Mouse (Mus musculus) heart, adult 2 months (tissue): ENCODE measurements around the gene Apon. TPM values are rescaled to one million over a fixed set of nuclear protein-coding genes. Genes with fewer than 3 reads are reported as not detected.

ENCODE experiments used
- DNase-seq, 2 experiments: peaks; one replicate each; pipeline ENCODE4 v3.0.0; 2021
- H3K27ac ChIP-seq: fragments of 200-600 bp; 2 replicates; pipeline ENCODE4 v1.8.1; 2022
- H3K27me3 ChIP-seq: fragments of 200-500 bp; 2 replicates; pipeline ENCODE4 v1.6.1; 2012; ENCODE audit warnings: mild to moderate bottlenecking, low read length, inconsistent platforms, mixed read lengths; ENCODE audit not compliant: control insufficient read depth, insufficient read depth
- H3K36me3 ChIP-seq: fragments of 200-500 bp; 2 replicates; pipeline ENCODE4 v1.6.1; 2012; ENCODE audit warnings: low read length, inconsistent platforms; ENCODE audit not compliant: control insufficient read depth, insufficient read depth
- H3K4me1 ChIP-seq: fragments of 200-500 bp; 2 replicates; pipeline ENCODE4 v1.6.1; 2011; ENCODE audit warnings: low read length; ENCODE audit not compliant: control insufficient read depth, insufficient read depth
- H3K4me3 ChIP-seq: fragments of 200-600 bp; 2 replicates; pipeline ENCODE4 v1.8.1; 2022
- H3K79me2 ChIP-seq: fragments of 200-500 bp; replicated peaks from 2 replicates; pipeline ENCODE4 v1.6.1; 2012; ENCODE audit warnings: mild to moderate bottlenecking, inconsistent platforms, low read length, moderate library complexity, mixed read lengths; ENCODE audit not compliant: control insufficient read depth, insufficient read depth
- H3K9ac ChIP-seq: fragments of 200-500 bp; 2 replicates; pipeline ENCODE4 v1.6.1; 2012; ENCODE audit warnings: low read depth, mild to moderate bottlenecking, control low read depth, inconsistent platforms, low read length, mixed read lengths
- CTCF ChIP-seq: fragments of 200-600 bp; IDR thresholded peaks from 2 replicates; pipeline ENCODE4 v1.8.1; 2022; ENCODE audit warnings: antibody characterized with exemption, mild to moderate bottlenecking, moderate library complexity
- EP300 ChIP-seq: fragments of 200-500 bp; IDR thresholded peaks from 2 replicates; pipeline ENCODE4 v1.6.1; 2011; ENCODE audit warnings: low read depth, low read length, control low read depth; ENCODE audit not compliant: insufficient read depth
- POLR2A ChIP-seq: fragments of 200-500 bp; IDR thresholded peaks from 2 replicates; pipeline ENCODE4 v1.6.1; 2011; ENCODE audit warnings: mild to moderate bottlenecking, low read depth, low read length, control low read depth; ENCODE audit not compliant: insufficient read depth
- WGBS: fragments of 180-500 bp; shearing (Covaris S2); methylation state at CpG from one replicate; pipeline ENCODE4 v1.1.7; 2018; 5-methylcytosine and 5-hydroxymethylcytosine counted together
- intact Hi-C: fragments of 180-260 bp; cut with DNase I; formaldehyde crosslinking; loops from one replicate; pipeline ENCODE4 v1.15.1; 2025
- polyA plus RNA-seq: library from polyadenylated mRNA; depleted of rRNA; stranded (reverse); fragments of >200 nt; gene quantifications from 2 replicates; pipeline ENCODE4 v1.2.3, GENCODE M21; 2012
- total RNA-seq, 2 experiments: library from RNA; stranded (reverse); gene quantifications; 2 replicates each; pipeline ENCODE4 v1.2.3; 2021

Apon gene
- total and polyA plus RNA-seq, 3 experiments = not detected

DNA sequence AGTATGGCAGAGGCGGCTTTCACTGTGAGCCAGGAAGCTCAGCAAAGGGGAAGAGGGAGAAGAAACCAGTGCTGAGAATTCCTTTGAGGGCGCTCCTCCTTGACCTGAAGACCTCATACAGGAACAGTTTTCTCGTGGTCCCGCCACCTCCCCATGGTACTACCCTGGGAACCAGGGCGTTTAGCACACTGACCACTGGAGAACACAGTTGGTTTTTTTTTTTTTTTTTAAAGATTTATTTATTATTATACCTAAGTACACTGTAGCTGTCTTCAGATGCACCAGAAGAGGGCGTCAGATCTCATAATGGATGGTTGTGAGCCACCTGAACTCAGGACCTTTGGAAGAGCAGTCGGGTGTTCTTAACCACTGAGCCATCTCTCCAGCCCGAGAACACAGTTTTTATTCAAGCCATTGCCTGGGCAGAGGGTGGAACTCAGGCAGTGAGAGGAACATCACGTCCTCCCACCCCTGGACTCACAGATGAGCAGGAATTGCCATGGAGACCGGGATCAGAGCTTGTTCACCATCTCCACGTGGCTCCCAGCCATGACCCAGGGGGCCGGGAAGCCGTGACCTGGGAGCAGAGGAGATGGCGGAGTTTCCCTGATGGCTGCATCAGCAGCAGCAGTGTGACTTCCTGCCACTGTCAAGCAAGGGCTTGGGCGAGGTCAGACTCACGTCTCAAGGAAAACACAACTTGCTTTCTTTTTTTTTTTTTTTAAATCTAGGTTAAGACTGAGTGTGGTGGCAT is 32.2 kb upstream of the Apon start:
- WGBS = 49% methylated on average over 16 of the region's 16 CpGs
- no peaks in the 10 kb centered on the region for H3K27me3 ChIP-seq
- intact Hi-C loops = no loop called here
- no peaks in the 10 kb centered on the region for H3K4me1 ChIP-seq
- H3K36me3 ChIP-seq = no peaks in the 10 kb centered on the region
- H3K79me2 ChIP-seq = no peaks in the 10 kb centered on the region
- TF ChIP-seq CTCF (peak; percentile 43), POLR2A (no peak)
- no peak overlapping the region for H3K9ac ChIP-seq
- H3K27ac ChIP-seq = no peak overlapping the region
- no peak overlapping the region for H3K4me3 ChIP-seq
- DNase-seq = peak in 1 of 2 experiments; percentile 24

DNA sequence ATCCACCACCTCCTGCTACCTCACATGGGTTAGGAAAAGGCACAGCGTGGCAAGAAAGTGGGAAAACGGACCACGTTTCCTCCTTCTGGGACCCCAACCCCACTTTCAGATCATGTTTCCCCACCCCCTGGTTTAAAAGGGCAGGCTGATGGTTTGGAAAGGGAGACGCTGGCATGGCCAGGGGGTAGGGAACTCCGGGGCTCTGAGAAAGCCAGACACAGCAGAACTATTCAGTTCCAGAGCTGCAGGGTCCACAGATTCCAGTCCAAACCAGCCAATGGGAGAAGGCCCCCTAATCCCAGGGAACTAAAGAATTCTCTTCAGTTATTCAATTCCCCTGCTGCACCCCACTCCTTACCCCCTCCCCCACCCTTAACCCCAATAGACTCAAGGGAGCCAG is 28.8 kb upstream of the Apon start:
- no peak for DNase-seq
- intact Hi-C loops = no loop called here
- Histone ChIP-seq H3K4me3 (no peak overlapping the region), H3K27me3 (no peaks in the 10 kb centered on the region), H3K4me1 (no peaks in the 10 kb centered on the region), H3K36me3 (no peaks in the 10 kb centered on the region), H3K27ac (no peak overlapping the region), H3K9ac (no peak overlapping the region), H3K79me2 (no peaks in the 10 kb centered on the region)
- 67% methylated on average over 5 of the region's 5 CpGs for WGBS
- TF ChIP-seq CTCF (no peak), POLR2A (no peak), EP300 (no peak)

DNA sequence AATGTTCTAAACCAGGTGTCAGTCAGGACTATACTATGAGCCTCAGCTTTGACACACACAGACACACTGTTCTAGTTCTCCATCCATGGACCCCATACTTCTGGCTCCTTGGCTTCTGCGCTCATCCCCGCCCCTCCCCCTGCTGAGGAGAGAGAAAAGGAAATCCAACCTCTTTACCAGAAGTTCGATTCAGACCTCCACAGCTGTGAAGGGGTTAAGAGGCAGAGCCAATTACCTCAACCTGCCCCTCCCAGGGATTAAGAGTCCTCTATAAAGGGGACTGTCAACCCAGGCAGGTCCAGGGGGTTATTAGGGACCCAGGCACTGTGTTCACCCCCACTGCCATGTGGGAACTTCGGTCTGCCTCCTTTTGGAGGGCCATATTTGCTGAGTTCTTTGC is 28.4 kb upstream of the Apon start, which contains the start of gene Mip:
Mip (plus strand) TSS at position 301 of the 400 bp plus-strand sequence.
- H3K4me1 ChIP-seq = no peaks in the 10 kb centered on the region
- H3K79me2 ChIP-seq = no peaks in the 10 kb centered on the region
- no peak for DNase-seq
- TF ChIP-seq POLR2A = no peak
- no peak for TF ChIP-seq CTCF
- TF ChIP-seq EP300 = no peak
- H3K27me3 ChIP-seq = no peaks in the 10 kb centered on the region
- H3K9ac ChIP-seq = no peak within 1 kb of the TSS
- H3K36me3 ChIP-seq = no peaks in the 10 kb centered on the region
- no peak within 1 kb of the TSS for H3K4me3 ChIP-seq
- intact Hi-C loops = no loop called here
- no peak within 1 kb of the TSS for H3K27ac ChIP-seq
- 53% methylated on average over 4 of the region's 4 CpGs for WGBS

DNA sequence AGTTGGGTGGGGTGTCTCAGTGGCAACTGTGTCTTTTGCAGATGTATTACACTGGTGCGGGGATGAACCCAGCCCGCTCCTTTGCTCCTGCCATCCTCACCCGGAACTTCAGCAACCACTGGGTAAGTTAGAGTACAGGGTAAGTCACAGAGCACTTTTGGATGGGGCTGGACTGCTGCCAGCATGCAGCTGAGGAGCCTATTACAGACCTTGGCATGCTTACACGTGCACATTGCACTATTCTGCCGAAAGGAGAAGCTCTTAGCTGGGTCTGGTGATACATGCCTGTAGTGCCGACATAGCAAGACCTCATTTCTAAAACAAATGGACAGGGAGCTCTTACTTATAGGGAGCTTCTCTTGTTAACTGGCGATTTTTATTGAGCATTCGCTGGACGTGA is 26.3 kb upstream of the Apon start:
- TF ChIP-seq EP300 = no peak
- TF ChIP-seq POLR2A = no peak
- TF ChIP-seq CTCF = no peak
- H3K27me3 ChIP-seq = no peaks in the 10 kb centered on the region
- H3K4me1 ChIP-seq = no peaks in the 10 kb centered on the region; the same call in 1 of the 2 replicates
- WGBS = 69% methylated on average over 9 of the region's 9 CpGs
- no peak overlapping the region for H3K27ac ChIP-seq
- H3K36me3 ChIP-seq = no peaks in the 10 kb centered on the region
- no peak overlapping the region for H3K9ac ChIP-seq
- intact Hi-C loops = no loop called here
- no peaks in the 10 kb centered on the region for H3K79me2 ChIP-seq
- no peak for DNase-seq
- no peak overlapping the region for H3K4me3 ChIP-seq

DNA sequence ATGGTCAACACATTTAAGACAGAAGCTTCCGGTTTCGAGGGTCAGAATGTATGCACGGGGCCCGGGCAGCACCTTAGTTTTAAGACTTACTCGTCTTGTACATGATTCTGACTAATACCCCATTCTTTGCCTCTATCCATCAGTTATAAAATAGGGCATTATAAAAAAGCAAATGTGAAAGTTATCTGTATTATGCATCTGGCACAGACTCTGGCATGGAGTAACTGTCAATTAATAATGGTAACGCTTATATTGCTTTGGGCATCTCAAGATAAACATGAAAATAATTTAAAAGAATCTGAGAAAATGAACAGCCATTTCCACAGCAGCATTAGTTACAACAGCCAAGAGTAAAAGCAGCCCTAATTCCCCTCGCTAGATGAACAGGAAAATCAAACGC is 25.9 kb upstream of the Apon start:
- 87% methylated on average over 8 of the region's 8 CpGs for WGBS

DNA sequence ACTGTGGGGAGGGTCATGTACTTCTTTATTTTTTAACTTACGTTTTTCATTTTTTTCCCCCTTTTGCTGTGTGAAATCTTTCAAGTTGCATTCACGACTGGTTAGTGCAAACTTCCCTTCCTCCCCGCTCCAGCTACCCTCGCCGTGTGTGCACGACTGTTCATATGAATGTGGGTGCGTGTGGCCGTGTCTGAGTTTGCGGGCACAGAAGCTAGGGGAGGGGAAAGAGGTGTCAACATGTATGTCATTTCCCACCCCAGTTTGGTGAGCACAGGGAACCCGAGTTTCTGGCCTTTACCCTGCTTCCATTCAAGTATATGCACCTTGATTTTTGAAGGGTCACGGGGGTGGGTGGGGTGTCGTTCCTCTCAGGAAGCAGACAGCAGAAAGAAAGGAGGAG is 23.3 kb upstream of the Apon start:
- Histone ChIP-seq H3K4me1 (peaks cover 1% of the 10 kb centered on the region; the same call in 1 of the 2 replicates), H3K4me3 (no peak overlapping the region), H3K36me3 (no peaks in the 10 kb centered on the region), H3K27ac (no peak overlapping the region), H3K9ac (no peak overlapping the region), H3K79me2 (no peaks in the 10 kb centered on the region), H3K27me3 (no peaks in the 10 kb centered on the region)
- WGBS = 80% methylated on average over 12 of the region's 12 CpGs
- intact Hi-C loops = no loop called here
- TF ChIP-seq CTCF (no peak), POLR2A (no peak), EP300 (no peak)
- no peak for DNase-seq

More for the DNA sequence above, 25.9 kb upstream of the Apon start:
- no peak for DNase-seq
- H3K4me1 ChIP-seq = peaks cover 1% of the 10 kb centered on the region; the same call in 1 of the 2 replicates
- H3K36me3 ChIP-seq = no peaks in the 10 kb centered on the region
- TF ChIP-seq EP300 (no peak), CTCF (no peak), POLR2A (no peak)
- no peaks in the 10 kb centered on the region for H3K79me2 ChIP-seq
- no peaks in the 10 kb centered on the region for H3K27me3 ChIP-seq
- H3K9ac ChIP-seq = no peak overlapping the region
- H3K27ac ChIP-seq = no peak overlapping the region
- H3K4me3 ChIP-seq = no peak overlapping the region
- intact Hi-C loops = no loop called here
